Mouse (Mus musculus) central nervous system, embryonic 14 days (tissue): ENCODE measurements around the gene Fam47e. TPM values are rescaled to one million over a fixed set of nuclear protein-coding genes. Genes with fewer than 3 reads are reported as not detected.

ENCODE experiments used
- polyA plus RNA-seq: library from polyadenylated mRNA; depleted of rRNA; stranded (reverse); fragments of >200 nt; gene quantifications from 2 replicates; pipeline ENCODE4 v1.2.3, GENCODE M21; 2012; rRNA removed

Gene Fam47e
- polyA plus RNA-seq: 0.26 and 0.39 TPM in 2 replicates

GRCm38 (mm10) chr5:92554891-92555511, at the start of gene Fam47e:
Fam47e (plus strand) TSS chr5:92555069.

GRCm38 (mm10) chr5:92506733-92507132, 48.1 kb upstream of the Fam47e start, which contains the start of gene Scarb2:
Scarb2 (minus strand) TSS chr5:92506833.

GRCm38 (mm10) chr5:92602691-92603690, 48.1 kb downstream of the Fam47e start, which contains the start of gene Stbd1:
Stbd1 (plus strand) TSS chr5:92603041.

Other genes starting within 250 kb of the Fam47e start
- gene Sdad1, start 244.6 kb upstream of the Fam47e start, polyA plus RNA-seq: 21.2 and 23.2 TPM in 2 replicates
- 0.22 and 2.2 TPM in 2 replicates for gene Cxcl9, start 227.0 kb upstream of the Fam47e start, polyA plus RNA-seq
- gene Art3, start 223.2 kb upstream of the Fam47e start, polyA plus RNA-seq: 4.6 and 5.1 TPM in 2 replicates
- gene Cxcl10, start 206.2 kb upstream of the Fam47e start, polyA plus RNA-seq: 10.4 and 31.7 TPM in 2 replicates
- gene Nup54, start 119.8 kb upstream of the Fam47e start, polyA plus RNA-seq: 62.5 and 71.3 TPM in 2 replicates
- 51.4 and 57.8 TPM in 2 replicates for gene Scarb2, start 48.2 kb upstream of the Fam47e start, polyA plus RNA-seq
- 3.0 and 6.6 TPM in 2 replicates for gene Stbd1, start 48.0 kb downstream of the Fam47e start, polyA plus RNA-seq
- 0.90 and 0.95 TPM in 2 replicates for gene Ccdc158, start 120.2 kb downstream of the Fam47e start, polyA plus RNA-seq
- gene Shroom3, start 128.4 kb downstream of the Fam47e start, polyA plus RNA-seq: 6.1 and 6.2 TPM in 2 replicates